Mouse (Mus musculus): ENCODE data around the gene Spata16.
"Not testable (repeated sequence)": the region's sequence is repeated elsewhere in the genome, so short reads cannot be mapped to it uniquely, and the experiment has no call there.

Spata16 gene

GRCm38 (mm10) chr3:26637402-26637801 lies at the start of gene Spata16:
Spata16 (plus strand) TSS chr3:26637620.
- no peak for DNase-seq

- DNase-seq, result peak; percentile 45
Measured at GRCm38 (mm10) chr3:26604861-26605260, 32.6 kb upstream of the Spata16 start.

- DNase-seq, result no peak
Measured at GRCm38 (mm10) chr3:26608531-26608930, 28.9 kb upstream of the Spata16 start.

- no peak for DNase-seq
Measured at GRCm38 (mm10) chr3:26639214-26639613, 1.8 kb downstream of the Spata16 start.

GRCm38 (mm10) chr3:26639851-26640250 lies 2.4 kb downstream of the Spata16 start:
- DNase-seq, result no peak

- no peak for DNase-seq
Measured at GRCm38 (mm10) chr3:26640321-26641075, 3.1 kb downstream of the Spata16 start.

GRCm38 (mm10) chr3:26641351-26642249 lies 4.2 kb downstream of the Spata16 start:
- DNase-seq, result no peak

GRCm38 (mm10) chr3:26644136-26644535 lies 6.7 kb downstream of the Spata16 start:
- DNase-seq, result no peak

GRCm38 (mm10) chr3:26646834-26647233 lies 9.4 kb downstream of the Spata16 start:
- DNase-seq, result no peak

- no peak for DNase-seq
Measured at GRCm38 (mm10) chr3:26685832-26686231, 48.4 kb downstream of the Spata16 start.

- DNase-seq, result not testable (repeated sequence)
Measured at GRCm38 (mm10) chr3:26709492-26709891, 72.1 kb downstream of the Spata16 start.

GRCm38 (mm10) chr3:26727526-26727925 lies 90.1 kb downstream of the Spata16 start:
- DNase-seq, result no peak

GRCm38 (mm10) chr3:26750492-26750891 lies 113.1 kb downstream of the Spata16 start:
- no peak for DNase-seq

- no peak for DNase-seq
Measured at GRCm38 (mm10) chr3:26752441-26752840, 115.0 kb downstream of the Spata16 start.

GRCm38 (mm10) chr3:26793334-26794101 lies 156.1 kb downstream of the Spata16 start:
- DNase-seq, result no peak

- no peak for DNase-seq
Measured at GRCm38 (mm10) chr3:26795851-26796538, 158.6 kb downstream of the Spata16 start.

GRCm38 (mm10) chr3:26796954-26797353 lies 159.5 kb downstream of the Spata16 start:
- no peak for DNase-seq

GRCm38 (mm10) chr3:26814307-26814706 lies 176.9 kb downstream of the Spata16 start:
- DNase-seq, result no peak

GRCm38 (mm10) chr3:26815764-26816163 lies 178.3 kb downstream of the Spata16 start:
- DNase-seq, result no peak

- no peak for DNase-seq
Measured at GRCm38 (mm10) chr3:26819398-26819797, 182.0 kb downstream of the Spata16 start.

GRCm38 (mm10) chr3:26826958-26827839 lies 189.8 kb downstream of the Spata16 start:
- DNase-seq, result no peak

Data from kidney, adult 11 months (tissue).